Mouse (Mus musculus) kidney, adult 2 months (tissue): Measurements from ENCODE around the gene Taf1a. TPM values are rescaled to one million over a fixed set of nuclear protein-coding genes. Genes with fewer than 3 reads are reported as not detected.
"Not testable (repeated sequence)": the region's sequence is repeated elsewhere in the genome, so short reads cannot be mapped to it uniquely, and the experiment has no call there.

Experiments
- DNase-seq: peaks from one replicate; pipeline ENCODE4 v3.0.0; 2021
- H3K27ac ChIP-seq: fragments of 200-500 bp; 2 replicates; pipeline ENCODE4 v1.5.1; 2012; ENCODE audit warnings: low read depth, low read length, control low read depth, inconsistent platforms; ENCODE audit not compliant: insufficient read depth
- H3K27me3 ChIP-seq: fragments of 200-500 bp; replicated peaks from 2 replicates; pipeline ENCODE4 v1.6.1; 2012; ENCODE audit warnings: mild to moderate bottlenecking, moderate library complexity, low read length, inconsistent platforms; ENCODE audit not compliant: control insufficient read depth, insufficient read depth
- H3K36me3 ChIP-seq: fragments of 200-500 bp; 2 replicates; pipeline ENCODE4 v1.6.1; 2012; ENCODE audit warnings: mild to moderate bottlenecking, moderate library complexity, low read length, inconsistent platforms; ENCODE audit not compliant: control insufficient read depth, insufficient read depth
- H3K4me1 ChIP-seq: fragments of 200-500 bp; 2 replicates; pipeline ENCODE4 v1.6.1; 2011; ENCODE audit warnings: low read length; ENCODE audit not compliant: control insufficient read depth, insufficient read depth
- H3K4me3 ChIP-seq: fragments of 200-500 bp; 2 replicates; pipeline ENCODE4 v1.5.1; 2011; ENCODE audit warnings: mild to moderate bottlenecking, low read depth, low read length, control low read depth; ENCODE audit not compliant: insufficient read depth
- CTCF ChIP-seq: fragments of 200-500 bp; conservative IDR thresholded peaks from 2 replicates; pipeline ENCODE4 v1.5.1; 2011; ENCODE audit warnings: low read depth, mild to moderate bottlenecking, control low read depth, low read length, moderate library complexity, mixed read lengths; ENCODE audit not compliant: insufficient read depth, insufficient read length
- POLR2A ChIP-seq: fragments of 200-500 bp; IDR thresholded peaks from one replicate; pipeline ENCODE4 v1.6.1; 2011; ENCODE audit warnings: low read depth, low read length, control low read depth
- WGBS: fragments of 180-500 bp; shearing (Covaris S2); methylation state at CpG from one replicate; pipeline ENCODE4 v1.1.7; 2018; 5-methylcytosine and 5-hydroxymethylcytosine counted together
- polyA plus RNA-seq: library from polyadenylated mRNA; depleted of rRNA; stranded (reverse); fragments of >200 nt; gene quantifications from 2 replicates; pipeline ENCODE4 v1.2.3, GENCODE M21; 2012; rRNA removed

Gene Taf1a
- 3.8 and 6.7 TPM in 2 replicates for polyA plus RNA-seq

DNA sequence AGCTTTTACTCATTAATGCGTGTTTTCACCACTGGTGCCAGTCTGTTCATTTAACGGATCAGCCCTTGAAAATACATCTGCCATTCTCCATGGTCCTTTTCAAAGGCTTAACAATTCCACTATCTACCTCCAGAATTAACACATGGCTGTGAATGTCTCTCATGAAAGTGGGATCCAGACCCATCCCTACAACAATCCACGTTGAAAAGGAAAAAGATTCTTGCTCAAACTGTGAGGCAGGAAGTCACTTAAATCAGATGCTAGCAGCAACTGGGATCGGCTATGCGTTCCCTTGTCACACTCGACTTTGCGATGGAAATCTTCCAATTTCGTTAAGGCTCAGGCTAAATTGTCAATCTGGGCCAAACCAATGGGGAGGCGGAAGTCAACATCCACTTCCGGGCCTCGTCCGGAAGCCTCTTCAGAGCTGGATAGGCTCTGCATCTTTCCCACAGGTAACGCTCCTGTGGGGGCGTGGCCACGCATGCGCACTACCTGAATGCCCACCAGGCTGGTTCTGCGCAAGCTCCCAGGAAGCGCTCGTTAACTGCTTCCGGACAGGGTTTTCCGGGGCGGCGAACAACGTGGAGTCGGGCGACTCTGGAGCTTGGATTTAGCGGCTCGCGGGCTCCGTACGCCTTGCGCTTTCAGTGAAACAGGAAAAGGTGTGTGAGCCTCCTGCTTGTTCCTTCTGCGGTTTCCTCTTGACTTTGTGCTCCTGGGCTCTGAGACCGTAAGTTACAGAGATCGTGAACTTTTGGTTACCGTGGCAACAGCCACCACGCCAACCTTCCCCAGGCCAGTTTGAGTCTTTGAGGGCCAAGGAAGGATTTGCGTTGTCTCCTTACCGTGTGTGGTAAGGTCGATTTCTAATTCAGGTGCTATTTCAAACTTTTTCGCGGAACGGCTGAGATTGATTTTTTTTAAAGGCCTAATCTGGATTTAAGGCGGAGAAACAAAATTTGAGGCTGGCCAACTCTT, at the start of gene Taf1a:
Gene Taf1a (plus strand): TSS at position 556 of the 981 bp plus-strand sequence.
- Histone ChIP-seq H3K36me3 (no peaks in the 10 kb centered on the region), H3K4me1 (peaks cover 6% of the 10 kb centered on the region; the same call in 1 of the 2 replicates), H3K27me3 (no peaks in the 10 kb centered on the region), H3K27ac (peak within 1 kb of the TSS; percentile 47; the same call in 1 of the 2 replicates), H3K4me3 (peak within 1 kb of the TSS; percentile 57)
- TF ChIP-seq POLR2A (no peak), CTCF (no peak)
- 5% methylated on average over 44 of the region's 44 CpGs for WGBS
- DNase-seq: peak; percentile 96

DNA sequence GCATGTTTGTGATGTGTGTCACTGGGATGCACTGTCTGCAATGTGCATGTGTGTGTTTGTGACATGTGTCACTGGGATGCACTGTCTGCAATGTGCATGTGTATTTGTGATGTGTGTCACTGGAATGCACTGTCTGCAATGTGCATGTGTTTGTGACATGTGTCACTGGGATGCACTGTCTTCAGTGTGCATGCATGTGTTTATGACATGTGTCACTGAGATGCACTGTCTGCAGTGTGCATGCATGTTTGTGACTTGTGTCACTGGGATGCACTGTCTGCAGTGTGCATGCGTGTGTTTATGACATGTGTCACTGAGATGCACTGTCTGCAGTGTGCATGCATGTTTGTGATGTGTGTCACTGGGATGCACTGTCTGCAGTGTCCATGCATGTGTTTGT, 45.9 kb upstream of the Taf1a start:
- H3K4me1 ChIP-seq, H3K36me3 ChIP-seq, DNase-seq, H3K27ac ChIP-seq, H3K27me3 ChIP-seq, H3K4me3 ChIP-seq: not testable (repeated sequence)
- WGBS: 94% methylated on average over 1 of the region's 1 CpGs

DNA sequence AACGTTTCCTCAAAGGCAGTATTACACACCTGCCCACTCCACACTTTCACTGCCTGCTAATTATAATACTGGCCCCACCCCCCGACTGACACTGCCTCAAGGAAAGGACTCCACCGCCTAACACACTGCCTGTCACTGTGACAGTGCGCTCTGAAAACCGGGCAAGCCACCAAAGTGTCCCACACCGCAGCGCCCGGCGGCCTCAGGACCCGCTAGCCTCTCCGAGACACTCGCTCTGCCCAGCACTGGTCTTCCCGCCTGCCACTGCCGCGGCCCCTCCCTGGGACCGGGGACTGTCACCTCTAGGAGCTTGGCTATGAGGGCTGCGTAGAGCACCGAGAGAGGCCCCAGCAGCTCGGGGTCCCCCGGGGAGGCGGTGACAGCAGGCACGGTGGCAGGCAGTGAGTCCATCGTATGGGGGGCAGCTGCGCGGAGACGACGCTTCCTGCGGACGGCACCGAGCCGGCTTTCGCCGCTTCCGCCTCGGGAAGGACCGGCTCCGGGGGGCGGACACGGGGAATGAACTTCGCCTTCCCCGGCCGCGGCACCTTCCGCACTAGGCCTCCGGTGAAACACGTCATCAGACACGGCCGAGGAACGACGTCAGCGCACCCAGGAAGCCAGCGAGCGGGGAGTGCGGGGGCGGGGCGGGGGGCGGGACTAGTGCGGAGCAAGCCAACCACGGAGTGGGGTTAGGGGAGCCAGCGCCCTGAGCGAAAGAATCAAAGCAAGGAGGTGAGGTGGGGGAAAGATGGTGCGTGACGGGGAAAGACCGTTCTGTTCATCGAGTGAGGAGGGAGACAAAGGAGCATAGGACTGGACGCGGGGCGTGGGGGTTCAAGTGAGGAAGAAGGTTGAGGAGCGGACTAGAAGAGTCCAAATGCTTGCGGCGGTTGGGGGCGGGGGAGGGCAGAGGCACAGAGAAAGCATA, 43.6 kb upstream of the Taf1a start:
- DNase-seq: peak; percentile 93
- Histone ChIP-seq H3K27me3 (no peaks in the 10 kb centered on the region), H3K36me3 (no peaks in the 10 kb centered on the region), H3K4me1 (no peaks in the 10 kb centered on the region; the same call in 1 of the 2 replicates), H3K27ac (peak overlapping the region; percentile 65), H3K4me3 (peak overlapping the region; percentile 93)
- under 1% methylated on average over 72 of the region's 72 CpGs for WGBS
- TF ChIP-seq CTCF (no peak), POLR2A (peak; percentile 17)

DNA sequence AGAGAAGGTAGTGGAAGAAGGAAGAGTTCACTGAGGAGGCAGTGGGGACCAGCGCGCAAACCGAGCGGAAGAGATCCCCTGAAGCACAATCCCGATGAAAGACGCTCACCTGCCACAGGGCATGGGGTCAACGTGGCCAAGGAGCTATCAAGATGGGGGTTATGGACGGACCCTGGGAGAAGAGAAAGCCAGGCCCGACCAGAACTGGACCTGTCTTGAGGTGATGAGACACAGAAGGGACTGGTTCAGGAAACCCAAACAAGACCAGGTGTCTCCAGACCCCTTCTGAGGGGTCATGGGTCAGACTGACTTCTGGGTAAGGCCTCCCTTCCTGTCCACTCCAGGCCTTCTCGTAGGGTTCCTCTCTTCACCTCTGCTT, 43.0 kb upstream of the Taf1a start:
- no peaks in the 10 kb centered on the region for H3K36me3 ChIP-seq
- WGBS: 4% methylated on average over 10 of the region's 10 CpGs
- H3K4me1 ChIP-seq: no peaks in the 10 kb centered on the region; the same call in 1 of the 2 replicates
- no peak for TF ChIP-seq CTCF
- TF ChIP-seq POLR2A: no peak
- no peak overlapping the region for H3K27ac ChIP-seq
- no peaks in the 10 kb centered on the region for H3K27me3 ChIP-seq
- peak overlapping the region; percentile 93 for H3K4me3 ChIP-seq
- no peak for DNase-seq

DNA sequence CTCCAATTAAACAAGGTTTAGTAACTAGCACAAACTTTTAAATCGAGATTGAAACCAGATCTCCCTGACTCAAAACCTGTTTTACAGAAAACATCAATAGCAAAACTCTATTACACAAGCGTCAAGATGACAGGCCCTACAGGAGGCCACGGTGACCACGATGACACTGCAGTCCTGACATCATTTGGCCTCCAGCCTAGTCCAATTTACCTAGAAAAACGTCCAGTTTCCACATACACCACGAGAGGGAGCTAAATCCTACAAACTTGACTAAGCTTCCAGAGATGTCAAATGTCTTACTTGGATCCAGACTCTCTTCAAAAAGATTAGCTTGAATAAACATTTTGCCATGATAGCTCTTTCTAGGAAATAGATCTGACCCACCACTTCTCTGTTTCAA, 38.9 kb upstream of the Taf1a start:
- Histone ChIP-seq H3K27ac (no peak overlapping the region), H3K36me3 (no peaks in the 10 kb centered on the region; the same call in none of the 2 replicates), H3K4me1 (no peaks in the 10 kb centered on the region; the same call in 1 of the 2 replicates), H3K27me3 (no peaks in the 10 kb centered on the region), H3K4me3 (no peak overlapping the region)
- DNase-seq: peak; percentile 80
- WGBS: 15% methylated on average over 6 of the region's 6 CpGs
- TF ChIP-seq CTCF (peak; percentile 55), POLR2A (no peak)

DNA sequence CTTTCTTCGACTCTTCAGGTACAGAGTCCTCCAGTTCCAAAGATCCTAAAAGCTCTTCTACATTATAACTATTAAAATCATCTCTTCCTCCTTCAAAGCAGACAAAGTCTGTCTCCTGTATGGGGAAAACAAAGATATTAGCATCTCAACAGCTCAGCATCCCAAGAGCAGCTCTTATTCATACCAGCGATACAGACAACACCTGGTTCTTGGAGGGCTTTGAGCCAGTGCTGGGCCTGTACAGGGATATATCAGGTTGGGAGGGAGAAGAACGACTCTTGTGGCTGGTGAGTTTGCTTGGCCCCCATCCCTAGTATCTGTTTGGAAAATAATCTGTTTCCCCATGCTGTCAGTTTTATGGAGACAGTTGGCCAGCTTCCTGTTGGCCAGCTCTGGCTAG, 29.9 kb upstream of the Taf1a start:
- Histone ChIP-seq H3K27ac (no peak overlapping the region), H3K4me3 (no peak overlapping the region), H3K36me3 (peaks cover 7% of the 10 kb centered on the region), H3K4me1 (no peaks in the 10 kb centered on the region), H3K27me3 (no peaks in the 10 kb centered on the region)
- WGBS: 81% methylated on average over 3 of the region's 3 CpGs
- no peak for DNase-seq
- no peak for TF ChIP-seq CTCF
- no peak for TF ChIP-seq POLR2A

DNA sequence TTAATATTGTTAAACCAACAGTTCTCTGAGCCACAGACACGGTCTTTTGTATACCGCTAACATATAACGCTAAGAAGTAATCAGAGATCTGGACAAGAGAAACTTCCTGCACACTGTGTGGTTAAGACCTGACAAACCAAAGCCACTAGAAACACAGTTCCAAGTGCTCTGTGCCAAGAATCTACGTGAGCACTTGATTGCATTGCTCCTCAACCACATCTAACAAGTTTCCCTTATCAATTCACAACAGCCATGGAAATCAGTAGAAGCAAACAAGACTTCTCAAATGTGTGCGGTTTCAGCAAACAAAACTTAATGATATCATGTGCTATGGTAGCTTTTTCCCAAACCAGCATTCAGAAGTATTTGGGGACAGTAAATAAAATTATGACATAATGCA, 26.5 kb upstream of the Taf1a start:
- 54% methylated on average over 5 of the region's 5 CpGs for WGBS
- DNase-seq: no peak
- no peaks in the 10 kb centered on the region for H3K27me3 ChIP-seq
- H3K4me1 ChIP-seq: no peaks in the 10 kb centered on the region
- TF ChIP-seq CTCF (no peak), POLR2A (no peak)
- H3K4me3 ChIP-seq: no peak overlapping the region
- H3K36me3 ChIP-seq: peaks cover 6% of the 10 kb centered on the region
- no peak overlapping the region for H3K27ac ChIP-seq
